Mouse (Mus musculus): ENCODE results near the gene Gm156. TPM values are rescaled to one million over a fixed set of nuclear protein-coding genes. Genes with fewer than 3 reads are reported as not detected.

Gm156 gene
- polyA plus RNA-seq (2014; fragmentation: Illumina TruSeq; extraction: RNeasy Lipid Tissue Mini Kit (QIAGEN cat#74804); ENCODE audit: low read depth, low replicate concordance): not detected

DNA sequence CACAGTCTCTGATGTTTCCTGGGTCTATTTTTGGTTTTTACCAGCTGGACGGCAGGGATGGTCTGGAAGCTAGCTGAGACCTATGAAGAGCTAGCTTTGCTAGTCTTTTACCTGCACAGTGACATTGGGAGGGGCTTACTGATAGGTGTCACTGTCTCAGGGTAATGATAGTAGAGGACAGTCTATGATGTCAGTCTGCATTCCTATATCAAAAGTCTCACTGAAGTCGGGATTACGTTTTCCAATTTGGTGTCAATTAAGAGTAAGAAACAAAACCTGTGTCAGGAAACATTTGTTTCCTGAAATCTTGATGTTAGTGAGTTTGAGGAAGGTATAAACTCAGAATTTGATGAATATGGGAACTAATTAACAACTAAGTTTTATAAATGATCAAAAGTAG is at the start of gene Gm156:
Gm156 (minus strand) TSS at position 101 of the 400 bp plus-strand sequence.

DNA sequence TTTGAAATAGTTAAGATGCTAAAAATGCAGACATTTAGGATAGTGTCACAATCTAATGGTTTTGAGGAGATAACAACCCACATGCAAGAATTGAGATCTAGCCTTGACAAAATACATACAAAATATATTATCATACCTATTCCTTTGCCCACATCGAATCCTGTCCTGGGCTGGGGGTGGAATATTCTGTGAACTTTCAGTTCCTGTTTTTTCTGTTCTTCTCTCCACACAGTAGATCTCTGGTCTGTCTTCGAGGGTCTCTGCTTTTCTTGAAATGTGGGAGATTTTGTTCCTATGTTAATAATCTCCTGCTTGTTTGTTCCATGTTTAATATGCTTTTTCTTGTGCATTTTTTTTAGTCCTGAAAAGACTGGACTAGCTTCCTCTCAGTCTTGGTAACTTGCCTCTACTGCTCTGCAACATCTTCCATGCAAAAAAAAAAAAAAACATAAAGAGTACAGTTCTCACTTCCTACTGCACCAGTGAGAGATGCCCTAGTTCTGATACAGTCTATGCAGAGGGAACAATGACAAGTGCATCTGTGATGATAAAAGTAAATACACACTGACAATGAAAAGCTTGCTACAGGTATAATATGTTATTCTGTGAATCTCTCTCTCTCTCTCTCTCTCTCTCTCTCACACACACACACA is 43.9 kb downstream of the Gm156 start, which contains the start of gene Klri2:
Klri2 (minus strand) TSS at position 416 of the 653 bp plus-strand sequence.

DNA sequence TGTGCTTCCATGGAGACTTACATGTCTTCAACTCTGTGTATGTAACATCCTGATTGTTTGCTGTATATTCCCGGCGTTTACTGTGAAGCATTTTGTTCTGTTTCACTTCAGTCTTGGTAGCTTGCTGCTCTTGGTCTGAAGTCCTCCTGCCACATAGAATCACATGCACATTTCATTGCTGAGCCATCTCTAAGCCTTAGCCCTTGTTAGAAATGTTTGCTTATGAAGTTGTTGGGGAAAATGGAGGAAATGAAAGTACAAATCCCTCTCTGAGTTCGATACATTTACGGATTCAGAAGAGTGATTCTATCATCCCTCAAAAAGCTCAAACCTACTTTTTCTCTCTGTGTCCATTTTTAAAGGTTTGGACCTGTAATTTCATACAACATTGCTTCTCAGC is 67.0 kb downstream of the Gm156 start, which contains the start of gene Klri1:
Klri1 (minus strand) TSS at position 101 of the 400 bp plus-strand sequence.

Other genes with a start within 250 kb of the Gm156 start
- gene Klre1, start 206.4 kb downstream of the Gm156 start, polyA plus RNA-seq (2014; fragmentation: Illumina TruSeq; extraction: RNeasy Lipid Tissue Mini Kit (QIAGEN cat#74804); ENCODE audit: low read depth, low replicate concordance): 0.68 TPM
- gene Klrd1, start 192.5 kb downstream of the Gm156 start, polyA plus RNA-seq (2014; fragmentation: Illumina TruSeq; extraction: RNeasy Lipid Tissue Mini Kit (QIAGEN cat#74804); ENCODE audit: low read depth, low replicate concordance): 2.8 TPM
- gene Klrk1, start 160.4 kb downstream of the Gm156 start, polyA plus RNA-seq (2014; fragmentation: Illumina TruSeq; extraction: RNeasy Lipid Tissue Mini Kit (QIAGEN cat#74804); ENCODE audit: low read depth, low replicate concordance): 3.0 TPM
- not detected for gene Klrc3, start 140.9 kb downstream of the Gm156 start, polyA plus RNA-seq (2014; fragmentation: Illumina TruSeq; extraction: RNeasy Lipid Tissue Mini Kit (QIAGEN cat#74804); ENCODE audit: low read depth, low replicate concordance)
- 0.15 TPM for gene Klrc2, start 123.6 kb downstream of the Gm156 start, polyA plus RNA-seq (2014; fragmentation: Illumina TruSeq; extraction: RNeasy Lipid Tissue Mini Kit (QIAGEN cat#74804); ENCODE audit: low read depth, low replicate concordance)
- 0.27 TPM for gene Klrc1, start 105.3 kb downstream of the Gm156 start, polyA plus RNA-seq (2014; fragmentation: Illumina TruSeq; extraction: RNeasy Lipid Tissue Mini Kit (QIAGEN cat#74804); ENCODE audit: low read depth, low replicate concordance)
- 0.68 TPM for gene Klri1, start 67.1 kb downstream of the Gm156 start, polyA plus RNA-seq (2014; fragmentation: Illumina TruSeq; extraction: RNeasy Lipid Tissue Mini Kit (QIAGEN cat#74804); ENCODE audit: low read depth, low replicate concordance)
- 0.12 TPM for gene Klri2, start 43.8 kb downstream of the Gm156 start, polyA plus RNA-seq (2014; fragmentation: Illumina TruSeq; extraction: RNeasy Lipid Tissue Mini Kit (QIAGEN cat#74804); ENCODE audit: low read depth, low replicate concordance)
- gene Gm17631, start 78.4 kb upstream of the Gm156 start, polyA plus RNA-seq (2014; fragmentation: Illumina TruSeq; extraction: RNeasy Lipid Tissue Mini Kit (QIAGEN cat#74804); ENCODE audit: low read depth, low replicate concordance): not detected
- 0.27 TPM for gene Klra17, start 92.4 kb upstream of the Gm156 start, polyA plus RNA-seq (2014; fragmentation: Illumina TruSeq; extraction: RNeasy Lipid Tissue Mini Kit (QIAGEN cat#74804); ENCODE audit: low read depth, low replicate concordance)
- not detected for gene Klra5, start 133.4 kb upstream of the Gm156 start, polyA plus RNA-seq (2014; fragmentation: Illumina TruSeq; extraction: RNeasy Lipid Tissue Mini Kit (QIAGEN cat#74804); ENCODE audit: low read depth, low replicate concordance)
- gene Klra6, start 242.7 kb upstream of the Gm156 start, polyA plus RNA-seq (2014; fragmentation: Illumina TruSeq; extraction: RNeasy Lipid Tissue Mini Kit (QIAGEN cat#74804); ENCODE audit: low read depth, low replicate concordance): 0.38 TPM